Mouse (Mus musculus): ENCODE results near the gene Pcolce. TPM values are rescaled to one million over a fixed set of nuclear protein-coding genes. Genes with fewer than 3 reads are reported as not detected.

The Pcolce gene
- total RNA-seq, 2 experiments from 2014 or later: 190 to 251 TPM

DNA sequence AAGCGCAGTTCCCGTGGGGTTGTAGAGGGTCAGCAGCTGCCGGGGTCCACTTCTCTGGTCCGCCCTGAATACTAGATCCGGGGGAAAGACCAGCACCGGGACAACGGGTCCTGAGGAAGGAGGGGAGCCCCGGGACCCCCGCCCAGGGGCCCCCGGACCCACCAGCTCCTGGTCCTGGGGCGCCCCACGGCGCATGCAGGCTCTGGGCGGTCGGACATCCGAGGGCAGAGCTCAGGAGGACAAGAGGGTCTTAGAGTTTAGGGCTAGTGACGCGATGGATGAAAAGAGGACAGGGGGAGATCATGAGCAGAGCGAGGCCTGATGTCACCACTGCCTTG lies 13.3 kb downstream of the Pcolce start:
- intact Hi-C loops (cut with DNase I; ENCODE audit: low total_unique reads): no loop called here
- DNase-seq: no peak

- DNase-seq: no peak
- intact Hi-C loops (cut with DNase I; ENCODE audit: low total_unique reads): no loop called here
These were observed 14.0 kb downstream of the Pcolce start for GRCm38 (mm10) chr5:137599600-137599999.

DNA sequence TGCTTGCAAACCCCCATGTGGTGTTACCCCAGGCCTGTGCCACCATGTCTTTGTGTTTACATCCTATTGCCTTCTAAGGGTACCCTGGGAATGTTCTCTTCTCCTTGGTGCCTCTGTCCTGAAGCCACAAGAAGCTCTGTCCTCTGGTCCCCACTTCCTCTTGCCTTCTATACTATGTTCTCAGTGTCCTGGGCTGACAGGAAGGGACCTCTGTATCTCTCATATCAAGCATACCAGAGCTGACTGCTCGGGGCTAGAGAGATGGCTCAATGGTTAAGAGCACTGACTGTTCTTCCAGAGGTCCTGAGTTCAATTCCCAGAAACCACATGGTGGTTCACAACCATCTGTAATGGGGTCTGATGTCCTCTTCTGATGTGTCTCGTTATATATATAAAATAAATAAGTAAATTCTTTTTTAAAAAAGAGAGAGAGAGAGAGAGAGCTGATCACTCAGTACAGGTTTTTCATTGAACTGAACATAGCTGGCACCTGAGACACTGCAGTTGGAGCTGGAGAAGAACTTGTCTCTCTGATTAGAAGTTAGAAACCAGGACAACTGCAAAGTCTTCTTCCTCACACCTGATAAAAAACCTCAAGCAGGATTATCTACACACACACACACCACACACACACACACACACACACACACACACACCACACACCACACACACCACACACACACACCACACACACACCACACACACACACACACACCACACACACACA lies 15.3 kb downstream of the Pcolce start:
- no peak for DNase-seq

DNA sequence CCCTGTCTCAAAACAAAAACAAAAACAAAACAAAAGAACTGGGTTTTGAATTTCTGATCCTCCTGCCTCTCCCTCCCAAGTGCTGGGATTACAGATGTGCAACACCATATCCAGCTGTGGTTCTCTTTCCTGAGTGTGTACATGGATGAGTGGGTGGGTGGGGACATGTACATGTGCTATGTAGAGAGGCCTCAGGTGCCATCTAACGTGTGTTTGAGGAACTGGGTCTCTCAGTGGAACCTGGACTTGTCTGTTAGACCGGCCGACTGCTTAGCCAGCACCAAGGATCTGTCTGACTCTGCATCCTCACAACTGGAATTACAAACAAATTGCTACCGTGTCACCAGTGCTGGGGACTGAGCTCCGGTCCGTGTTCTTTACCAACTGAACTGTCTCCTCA lies 16.0 kb downstream of the Pcolce start:
- intact Hi-C loops (cut with DNase I; ENCODE audit: low total_unique reads): no loop called here
- no peak for DNase-seq

More for the DNA sequence above, 15.3 kb downstream of the Pcolce start:
- intact Hi-C loops (cut with DNase I; ENCODE audit: low total_unique reads): no loop called here

- intact Hi-C loops (cut with DNase I; ENCODE audit: low total_unique reads): no loop called here
- DNase-seq: no peak
These were observed 16.9 kb downstream of the Pcolce start for GRCm38 (mm10) chr5:137596601-137597261.

- intact Hi-C loops (cut with DNase I; ENCODE audit: low total_unique reads): no loop called here
- no peak for DNase-seq
These were observed 17.7 kb downstream of the Pcolce start for GRCm38 (mm10) chr5:137595921-137596320.

GRCm38 (mm10) chr5:137590507-137590906 lies 23.1 kb downstream of the Pcolce start:
- intact Hi-C loops (cut with DNase I; ENCODE audit: low total_unique reads): no loop called here

GRCm38 (mm10) chr5:137584976-137585375 lies 28.6 kb downstream of the Pcolce start:
- intact Hi-C loops (cut with DNase I; ENCODE audit: low total_unique reads): loop anchor here (10.0 kb wide), 1 partner anchor 70 kb away; the partner anchor contains the start of gene Gigyf1
- peak; percentile 79 for DNase-seq

More at GRCm38 (mm10) chr5:137590507-137590906, 23.1 kb downstream of the Pcolce start:
- no peak for DNase-seq

- DNase-seq: peak; percentile 37
- intact Hi-C loops (cut with DNase I; ENCODE audit: low total_unique reads): loop anchor here (10.0 kb wide), 1 partner anchor 69 kb away; the partner anchor contains the start of gene Gigyf1
These were observed 29.9 kb downstream of the Pcolce start for GRCm38 (mm10) chr5:137583670-137584169.

- intact Hi-C loops (cut with DNase I; ENCODE audit: low total_unique reads): loop anchor here (10.0 kb wide), 1 partner anchor 68 kb away; the partner anchor contains the start of gene Gigyf1
- DNase-seq: no peak
These were observed 30.9 kb downstream of the Pcolce start for GRCm38 (mm10) chr5:137582702-137583101.

DNA sequence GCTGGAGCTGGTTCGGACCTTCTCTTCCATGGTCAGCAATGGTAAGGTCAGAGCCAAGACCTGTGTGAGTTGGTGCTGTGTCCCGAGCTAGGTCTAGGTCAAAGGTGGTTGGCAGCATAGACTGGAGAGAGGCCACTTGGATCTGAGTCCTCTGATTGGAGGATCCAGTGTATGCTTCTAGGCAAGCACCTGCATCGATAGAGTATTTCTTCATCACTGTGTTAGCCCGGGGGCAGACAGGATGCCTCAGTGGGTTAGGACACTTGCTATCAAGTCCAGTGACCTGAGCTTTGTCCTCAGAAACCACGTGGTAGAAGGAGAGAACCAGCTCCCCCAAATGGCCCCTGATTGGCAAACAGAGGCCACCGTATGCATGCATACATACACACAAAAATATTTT lies 33.3 kb downstream of the Pcolce start:
- intact Hi-C loops (cut with DNase I; ENCODE audit: low total_unique reads): loop anchor here (10.0 kb wide), 1 partner anchor 65 kb away; the partner anchor contains the start of gene Gigyf1
- DNase-seq: no peak

- peak; percentile 49 for DNase-seq
- intact Hi-C loops (cut with DNase I; ENCODE audit: low total_unique reads): no loop called here
These were observed 39.1 kb downstream of the Pcolce start for GRCm38 (mm10) chr5:137574470-137574901.

GRCm38 (mm10) chr5:137570691-137571586 lies 42.6 kb downstream of the Pcolce start:
- no peak for DNase-seq
- intact Hi-C loops (cut with DNase I; ENCODE audit: low total_unique reads): no loop called here

DNA sequence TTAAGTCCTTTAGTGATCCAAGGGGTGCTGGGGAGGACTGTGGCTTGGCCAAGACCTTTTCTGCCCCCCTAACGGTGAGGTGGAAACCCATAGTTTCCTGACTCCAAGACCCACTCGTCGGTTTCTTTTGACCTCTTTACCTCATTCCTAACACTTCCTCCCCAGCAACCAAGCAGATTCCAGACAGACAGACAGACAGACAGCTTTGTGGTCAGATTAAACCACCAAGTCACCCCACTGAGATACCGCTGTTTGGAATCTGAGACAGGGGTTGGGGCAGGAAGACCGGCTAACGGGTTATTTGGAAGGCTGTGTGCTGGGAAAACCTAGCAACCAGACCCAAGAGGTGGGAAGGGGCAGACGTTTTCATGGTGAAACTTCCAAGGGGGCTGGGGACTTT lies 43.4 kb downstream of the Pcolce start:
- intact Hi-C loops (cut with DNase I; ENCODE audit: low total_unique reads): no loop called here
- DNase-seq: no peak

DNA sequence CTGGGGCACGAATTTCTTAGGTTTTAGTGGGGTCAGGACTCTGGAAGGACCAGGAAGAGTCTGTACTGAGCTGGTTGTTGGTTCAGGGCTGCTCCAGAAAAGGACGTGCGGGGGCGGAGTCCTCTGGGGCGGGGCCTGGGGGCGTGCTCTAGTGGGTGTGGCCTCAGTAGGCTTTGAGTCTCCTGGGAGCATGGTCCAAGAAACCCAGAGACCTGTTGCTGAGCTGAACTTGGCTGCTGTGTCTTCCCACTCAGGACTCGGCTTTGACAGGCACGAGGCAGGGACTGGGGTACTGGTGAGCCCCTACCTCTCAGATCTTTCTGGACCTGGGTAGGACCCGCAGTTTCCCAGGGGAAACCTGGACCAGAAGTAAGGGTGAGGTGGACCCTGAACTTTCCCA lies 43.9 kb downstream of the Pcolce start, which contains the start of gene Tfr2:
TSS of gene Tfr2 (plus strand) at position 176 of the 400 bp plus-strand sequence.
- intact Hi-C loops (cut with DNase I; ENCODE audit: low total_unique reads): no loop called here
- DNase-seq: peak; percentile 37

DNA sequence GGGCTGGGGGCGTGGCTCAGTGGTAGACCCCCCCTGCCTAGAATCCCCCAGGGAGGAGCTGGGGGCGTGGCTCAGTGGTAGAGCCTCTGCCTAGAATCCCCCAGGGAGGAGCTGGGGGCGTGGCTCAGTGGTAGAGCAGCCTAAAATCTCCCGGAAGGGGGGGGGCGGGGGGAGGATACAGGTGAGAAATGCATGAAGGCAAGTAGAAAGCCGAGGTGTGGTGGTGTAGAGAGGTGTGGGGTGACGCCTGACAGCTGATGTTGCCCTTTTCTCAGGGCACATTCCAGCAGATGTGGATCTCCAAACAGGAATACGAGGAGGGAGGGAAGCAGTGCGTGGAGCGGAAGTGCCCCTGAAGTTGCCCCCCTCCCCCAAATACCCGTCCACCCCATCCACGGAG lies 44.6 kb downstream of the Pcolce start:
- no peak for DNase-seq
- intact Hi-C loops (cut with DNase I; ENCODE audit: low total_unique reads): no loop called here

DNA sequence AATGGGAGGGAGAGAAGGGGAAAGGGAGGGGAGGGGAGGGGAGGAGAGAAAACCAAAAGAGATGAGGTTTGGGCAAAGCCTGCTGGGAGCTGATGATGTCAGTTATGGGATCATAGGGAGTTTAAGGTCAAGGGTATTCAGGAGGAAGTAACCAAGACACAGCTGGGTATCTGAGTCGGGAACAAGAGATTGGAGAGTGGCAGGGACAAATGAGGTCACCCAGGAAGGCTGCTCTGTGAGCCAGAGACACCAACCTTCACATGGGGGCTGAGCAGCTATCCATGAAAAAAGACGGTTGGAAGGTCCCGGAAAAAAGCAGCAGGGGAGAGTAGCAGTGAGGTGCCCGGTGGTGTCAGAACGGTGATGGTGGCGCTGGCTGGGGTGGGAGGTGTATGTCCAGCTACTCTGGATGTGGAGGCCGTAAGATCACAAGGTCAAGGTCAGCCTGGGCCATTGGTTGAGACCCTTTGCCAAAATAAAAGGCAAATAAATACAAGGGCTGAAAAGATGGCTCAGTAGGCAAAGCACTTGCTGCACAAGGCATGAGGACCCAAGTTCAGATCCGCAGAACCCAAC lies 45.3 kb downstream of the Pcolce start:
- intact Hi-C loops (cut with DNase I; ENCODE audit: low total_unique reads): no loop called here
- no peak for DNase-seq

DNA sequence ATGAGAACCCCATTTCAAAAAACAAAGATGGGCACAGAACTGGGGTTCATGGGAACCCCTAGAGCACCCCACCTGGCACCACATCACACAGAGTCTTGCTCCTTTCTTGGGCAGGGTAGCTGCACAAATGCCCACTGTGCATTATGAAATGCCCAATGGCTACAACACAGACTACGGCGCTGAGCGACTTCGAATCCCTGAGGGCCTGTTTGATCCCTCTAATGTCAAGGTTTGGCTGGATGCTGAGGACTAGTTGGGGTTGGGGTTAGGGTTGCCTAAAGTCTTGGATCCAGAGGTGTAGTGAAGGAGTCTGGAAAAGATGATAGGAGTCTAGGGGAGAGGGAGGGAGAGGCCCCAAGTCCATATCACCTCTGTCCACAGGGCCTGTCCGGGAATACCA lies 47.2 kb downstream of the Pcolce start:
- intact Hi-C loops (cut with DNase I; ENCODE audit: low total_unique reads): no loop called here
- no peak for DNase-seq

GRCm38 (mm10) chr5:137565744-137566143 lies 47.8 kb downstream of the Pcolce start:
- intact Hi-C loops (cut with DNase I; ENCODE audit: low total_unique reads): no loop called here

More at GRCm38 (mm10) chr5:137565744-137566143, 47.8 kb downstream of the Pcolce start:
- no peak for DNase-seq
